Mouse (Mus musculus) megakaryocyte, adult 5-6 weeks (primary cell): ENCODE results near the gene Olfr821. TPM values are rescaled to one million over a fixed set of nuclear protein-coding genes. Genes with fewer than 3 reads are reported as not detected.
"Not testable (repeated sequence)": the region's sequence is repeated elsewhere in the genome, so short reads cannot be mapped to it uniquely, and the experiment has no call there.

Source experiments
- ATAC-seq: 2 replicates; pipeline ENCODE4 v1.8.0; 2016; ENCODE audit warnings: mild to moderate bottlenecking, inconsistent platforms; ENCODE audit not compliant: poor library complexity, severe bottlenecking
- total RNA-seq, 2 experiments: library from RNA; stranded (forward) in 1 of 2; stranded (reverse) in 1 of 2; fragments of 153-499, 151-499 nt in 1 of 2; fragments of 221-1000, 200-1000 nt in 1 of 2; gene quantifications; 2 replicates each; pipeline versions ENCODE4 v1.2.3 to v1.2.4; 2015 to 2017

Gene Olfr821
- total RNA-seq (2015) = not detected in 2 replicates
- total RNA-seq (2017) = not detected in 2 replicates

- ATAC-seq = no peak
Observed at GRCm38 (mm10) chr10:130030048-130030447, at the start of gene Olfr821. Olfr821 (plus strand) TSS chr10:130030348.

- peak; percentile 45; the same call in 1 of the 2 replicates for ATAC-seq
Observed at GRCm38 (mm10) chr10:129981867-129982266, 48.3 kb upstream of the Olfr821 start.

DNA sequence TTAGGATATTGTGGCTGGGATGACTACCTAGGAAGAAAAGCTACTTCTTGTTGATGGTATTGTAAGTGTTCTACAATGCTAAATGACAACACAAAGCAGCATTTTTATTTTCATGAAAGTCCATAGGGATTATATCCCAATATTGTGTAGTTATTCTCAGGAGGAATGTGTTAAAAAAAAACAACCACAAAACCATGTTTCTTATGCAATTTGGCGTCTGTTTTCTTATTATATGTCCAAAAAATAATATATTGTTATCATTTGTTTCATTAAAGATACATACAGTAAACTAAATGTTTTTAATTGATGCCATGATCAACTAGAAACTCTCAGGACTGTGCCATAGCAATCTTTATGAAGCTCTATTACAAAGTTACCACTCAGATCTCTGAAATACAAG lies 45.2 kb upstream of the Olfr821 start, which contains the start of gene Gm10310:
TSS of gene Gm10310 (minus strand) at position 101 of the 400 bp plus-strand sequence.
- not testable (repeated sequence) for ATAC-seq

DNA sequence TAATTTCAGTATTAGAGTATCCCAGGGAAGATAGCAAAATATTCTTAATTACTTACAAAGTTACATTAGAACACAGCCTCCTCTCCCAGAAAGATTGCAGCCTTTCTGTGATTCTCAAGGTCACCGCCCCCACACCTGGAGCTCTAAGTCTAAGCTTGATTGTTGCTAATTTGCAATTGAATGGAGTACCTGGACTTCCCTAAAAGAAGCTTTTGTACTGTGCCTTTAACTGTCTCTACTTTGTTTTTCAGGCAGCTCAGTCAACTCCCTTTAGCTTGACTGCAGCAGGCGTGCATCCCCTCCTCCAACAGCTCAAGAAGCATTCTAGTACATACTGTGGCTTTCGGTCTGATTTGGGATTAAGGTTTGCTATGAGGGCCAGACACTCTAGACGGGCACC lies 26.0 kb upstream of the Olfr821 start:
- ATAC-seq = not testable (repeated sequence)

- ATAC-seq = not testable (repeated sequence)
Observed at GRCm38 (mm10) chr10:130005366-130005765, 24.8 kb upstream of the Olfr821 start.

GRCm38 (mm10) chr10:130012321-130012720 lies 17.8 kb upstream of the Olfr821 start, which contains the start of gene Olfr820:
Olfr820 (plus strand) TSS chr10:130012621.
- ATAC-seq = no peak

- ATAC-seq = no peak
Observed at GRCm38 (mm10) chr10:130037096-130037495, 6.9 kb downstream of the Olfr821 start.

- no peak for ATAC-seq
Observed at GRCm38 (mm10) chr10:130070910-130071309, 40.8 kb downstream of the Olfr821 start, which contains the start of gene Olfr822. Olfr822 (plus strand) TSS chr10:130071210.

Other genes with a start within 250 kb of the Olfr821 start
- not detected in 2 replicates for gene Olfr810, start 235.4 kb upstream of the Olfr821 start, total RNA-seq (2015)
- not detected in 2 replicates for gene Olfr810, start 235.4 kb upstream of the Olfr821 start, total RNA-seq (2017)
- not detected in 2 replicates for gene Olfr811, start 226.0 kb upstream of the Olfr821 start, total RNA-seq (2015)
- gene Olfr811, start 226.0 kb upstream of the Olfr821 start, total RNA-seq (2017) = not detected in 2 replicates
- not detected in 2 replicates for gene Olfr812, start 184.3 kb upstream of the Olfr821 start, total RNA-seq (2015)
- not detected in 2 replicates for gene Olfr812, start 184.3 kb upstream of the Olfr821 start, total RNA-seq (2017)
- gene Olfr813, start 175.0 kb upstream of the Olfr821 start, total RNA-seq (2015) = not detected in 2 replicates
- not detected in 2 replicates for gene Olfr813, start 175.0 kb upstream of the Olfr821 start, total RNA-seq (2017)
- not detected in 2 replicates for gene Olfr814, start 150.5 kb upstream of the Olfr821 start, total RNA-seq (2015)
- gene Olfr814, start 150.5 kb upstream of the Olfr821 start, total RNA-seq (2017) = not detected in 2 replicates
- not detected in 2 replicates for gene Olfr815, start 124.5 kb upstream of the Olfr821 start, total RNA-seq (2015)
- not detected in 2 replicates for gene Olfr815, start 124.5 kb upstream of the Olfr821 start, total RNA-seq (2017)
- gene Olfr816, start 114.8 kb upstream of the Olfr821 start, total RNA-seq (2015) = not detected in 2 replicates
- gene Olfr816, start 114.8 kb upstream of the Olfr821 start, total RNA-seq (2017) = not detected in 2 replicates
- gene Olfr818, start 81.2 kb upstream of the Olfr821 start, total RNA-seq (2015) = not detected in 2 replicates
- not detected in 2 replicates for gene Olfr818, start 81.2 kb upstream of the Olfr821 start, total RNA-seq (2017)
- gene Olfr819, start 63.1 kb upstream of the Olfr821 start, total RNA-seq (2015) = not detected in 2 replicates
- not detected in 2 replicates for gene Olfr819, start 63.1 kb upstream of the Olfr821 start, total RNA-seq (2017)
- gene Olfr247, start 54.2 kb upstream of the Olfr821 start, total RNA-seq (2015) = not detected in 2 replicates
- not detected in 2 replicates for gene Olfr247, start 54.2 kb upstream of the Olfr821 start, total RNA-seq (2017)
- not detected in 2 replicates for gene Gm10310, start 45.3 kb upstream of the Olfr821 start, total RNA-seq (2015)
- gene Gm10310, start 45.3 kb upstream of the Olfr821 start, total RNA-seq (2017) = not detected in 2 replicates
- not detected in 2 replicates for gene Olfr820, start 17.7 kb upstream of the Olfr821 start, total RNA-seq (2015)
- not detected in 2 replicates for gene Olfr820, start 17.7 kb upstream of the Olfr821 start, total RNA-seq (2017)
- gene Olfr822, start 40.9 kb downstream of the Olfr821 start, total RNA-seq (2015) = not detected in 2 replicates
- gene Olfr822, start 40.9 kb downstream of the Olfr821 start, total RNA-seq (2017) = not detected in 2 replicates
- gene Olfr823, start 85.0 kb downstream of the Olfr821 start, total RNA-seq (2015) = not detected in 2 replicates
- gene Olfr823, start 85.0 kb downstream of the Olfr821 start, total RNA-seq (2017) = not detected in 2 replicates
- not detected in 2 replicates for gene Olfr824, start 99.7 kb downstream of the Olfr821 start, total RNA-seq (2015)
- gene Olfr824, start 99.7 kb downstream of the Olfr821 start, total RNA-seq (2017) = not detected in 2 replicates
- not detected in 2 replicates for gene Olfr825, start 136.4 kb downstream of the Olfr821 start, total RNA-seq (2015)
- not detected in 2 replicates for gene Olfr825, start 136.4 kb downstream of the Olfr821 start, total RNA-seq (2017)
- gene Olfr826, start 153.8 kb downstream of the Olfr821 start, total RNA-seq (2015) = not detected in 2 replicates
- gene Olfr826, start 153.8 kb downstream of the Olfr821 start, total RNA-seq (2017) = not detected in 2 replicates
- not detected in 2 replicates for gene Olfr827, start 184.1 kb downstream of the Olfr821 start, total RNA-seq (2015)
- not detected in 2 replicates for gene Olfr827, start 184.1 kb downstream of the Olfr821 start, total RNA-seq (2017)
- not detected in 2 replicates for gene Neurod4, start 249.9 kb downstream of the Olfr821 start, total RNA-seq (2015)
- gene Neurod4, start 249.9 kb downstream of the Olfr821 start, total RNA-seq (2017) = not detected in 2 replicates